In genomic region chr5:108703754-108704626, GRCm38 (mm10) we compare ENCODE assay signal across 15 mouse cellular contexts. TPM values are rescaled to one million over a fixed set of nuclear protein-coding genes. Genes with fewer than 3 reads are reported as not detected.
DNase-seq lines count a peak whose midpoint lies in the region; ATAC-seq lines count a peak whose summit lies in the region.
"Had no signal": no experiment of that assay in that cellular context is flagged by ENCODE, and none has a peak within 500 bp of the region (broad histone marks: within the 10 kb centered on the region; RNA-seq: fewer than 3 reads in every experiment).

No protein-coding gene starts in this region.

- H3K9ac ChIP-seq in hindbrain, embryonic 11.5 days (ENCODE audit: low read depth, low read length) = no peak overlapping the region
- no peak overlapping the region for H3K9ac ChIP-seq in hindbrain, embryonic 14.5 days

- H3K4me3 ChIP-seq in hindbrain, embryonic 11.5 days (ENCODE audit: low read depth, low read length) = no peak overlapping the region
- H3K4me3 ChIP-seq in hindbrain, embryonic 14.5 days (replicated peaks; ENCODE audit: low read length) = no peak overlapping the region
- no peak overlapping the region for H3K4me3 ChIP-seq in embryonic facial prominence, embryonic 10.5 days
- H3K4me3 ChIP-seq in limb, embryonic 10.5 days = no peak overlapping the region
- H3K4me3 ChIP-seq: heart, adult 2 months had no signal

- no peak overlapping the region for H3K27ac ChIP-seq in hindbrain, embryonic 11.5 days (ENCODE audit: low read depth, low read length)
- no peak overlapping the region for H3K27ac ChIP-seq in hindbrain, embryonic 14.5 days
- H3K27ac ChIP-seq in embryonic facial prominence, embryonic 10.5 days (replicated peaks) = peak overlapping the region; percentile 51; the same call in 1 of the 2 replicates
- H3K27ac ChIP-seq in limb, embryonic 10.5 days = 0 out of 2 replicates have a peak overlapping the region, but pooled peaks have one; percentile 19
- H3K27ac ChIP-seq: heart, adult 2 months; kidney, postnatal 0 days had no signal

- peak; percentile 60 to 72 for DNase-seq in adrenal gland, adult (ENCODE audit: inconsistent age in 2 of 2, low spot score in 1 of 2)
- no peak for DNase-seq in adrenal gland, adult 18-20 months (ENCODE audit: low spot score in 2 of 2)
- no peak for DNase-seq in hindbrain, embryonic 11.5 days (ENCODE audit: low spot score)
- no peak for DNase-seq in hindbrain, embryonic 14.5 days (ENCODE audit: low spot score)
- DNase-seq in embryonic facial prominence, embryonic 10.5 days (ENCODE audit: low spot score) = no peak
- no peak for DNase-seq in limb, embryonic 10.5 days (ENCODE audit: low spot score)
- DNase-seq in urinary bladder, postnatal 10 days (ENCODE audit: low spot score) = no peak
- DNase-seq in left cerebral cortex, postnatal 36 days (ENCODE audit: low spot score in 2 of 2) = no peak
- DNase-seq: cerebellum, adult 18-20 months; heart, adult 2 months; lung, postnatal 36 days; right cerebral cortex, postnatal 4 days had no signal

- intact Hi-C loops in left cerebral cortex, postnatal 36 days (cut with DNase I) = no loop called here

- H3K9me3 ChIP-seq in hindbrain, embryonic 11.5 days (ENCODE audit: control insufficient read depth, low read length) = no peaks in the 10 kb centered on the region
- no peaks in the 10 kb centered on the region for H3K9me3 ChIP-seq in hindbrain, embryonic 14.5 days (ENCODE audit: control insufficient read depth, low read length)
- no peaks in the 10 kb centered on the region for H3K9me3 ChIP-seq in embryonic facial prominence, embryonic 10.5 days
- H3K9me3 ChIP-seq in limb, embryonic 10.5 days (replicated peaks) = no peaks in the 10 kb centered on the region

- 76% methylated on average over 10 of the region's 12 CpGs for WGBS in hindbrain, embryonic 11.5 days
- WGBS in hindbrain, embryonic 14.5 days = 87% methylated on average over 12 of the region's 12 CpGs
- 81% methylated on average over 12 of the region's 12 CpGs for WGBS in embryonic facial prominence, embryonic 10.5 days
- 76% methylated on average over 12 of the region's 12 CpGs for WGBS in limb, embryonic 10.5 days

- no peaks in the 10 kb centered on the region for H3K36me3 ChIP-seq in hindbrain, embryonic 11.5 days (ENCODE audit: control insufficient read depth, insufficient read depth, low read length)
- H3K36me3 ChIP-seq in hindbrain, embryonic 14.5 days (replicated peaks; ENCODE audit: control insufficient read depth, insufficient read depth) = no peaks in the 10 kb centered on the region; the same call in 1 of the 2 replicates
- peaks cover 80% of the 10 kb centered on the region for H3K36me3 ChIP-seq in embryonic facial prominence, embryonic 10.5 days (replicated peaks)
- H3K36me3 ChIP-seq in limb, embryonic 10.5 days = peaks cover 87% of the 10 kb centered on the region

- peak; percentile 25; the same call in 1 of the 2 replicates for ATAC-seq in hindbrain, embryonic 11.5 days (ENCODE audit: low FRiP score)
- no peak for ATAC-seq in hindbrain, embryonic 14.5 days (ENCODE audit: low FRiP score)

- H3K27me3 ChIP-seq in hindbrain, embryonic 11.5 days (ENCODE audit: control insufficient read depth, insufficient read depth, low read length) = no peaks in the 10 kb centered on the region
- H3K27me3 ChIP-seq in hindbrain, embryonic 14.5 days (ENCODE audit: control insufficient read depth, insufficient read depth, low read length) = no peaks in the 10 kb centered on the region
- H3K27me3 ChIP-seq in embryonic facial prominence, embryonic 10.5 days (replicated peaks; ENCODE audit: low read depth, poor library complexity, severe bottlenecking) = no peaks in the 10 kb centered on the region
- H3K27me3 ChIP-seq in limb, embryonic 10.5 days (ENCODE audit: low read depth, poor library complexity, severe bottlenecking) = no peaks in the 10 kb centered on the region

- H3K4me1 ChIP-seq in hindbrain, embryonic 11.5 days (replicated peaks; ENCODE audit: control insufficient read depth, insufficient read depth, low read length) = no peaks in the 10 kb centered on the region
- H3K4me1 ChIP-seq in hindbrain, embryonic 14.5 days (replicated peaks; ENCODE audit: control insufficient read depth, insufficient read depth, low read length) = no peaks in the 10 kb centered on the region
- peaks cover 45% of the 10 kb centered on the region for H3K4me1 ChIP-seq in embryonic facial prominence, embryonic 10.5 days
- H3K4me1 ChIP-seq in limb, embryonic 10.5 days = peaks cover 45% of the 10 kb centered on the region

- H3K4me2 ChIP-seq in hindbrain, embryonic 11.5 days (replicated peaks; ENCODE audit: low read depth, low read length) = no peak overlapping the region
- no peak overlapping the region for H3K4me2 ChIP-seq in hindbrain, embryonic 14.5 days (replicated peaks)

RNA-seq across cellular contexts. Expression of gene Fgfrl1, which starts 11.8 kb away (rescaled TPM):
- total RNA-seq in adrenal gland, adult 18-20 months (2021) = 10 to 100 TPM; 30.3 to 68.9 TPM
- 11.9 and 13.6 TPM in 2 replicates for polyA plus RNA-seq in hindbrain, embryonic 11.5 days (2014; fragmentation: Nextera tagmentation; extraction: Ambion mirVana)
- polyA plus RNA-seq in hindbrain, embryonic 14.5 days (2014; fragmentation: Nextera tagmentation; extraction: Ambion mirVana) = 7.0 and 9.6 TPM in 2 replicates
- 28.9 and 34.0 TPM in 2 replicates for polyA plus RNA-seq in embryonic facial prominence, embryonic 10.5 days (2016; fragmentation: Nextera tagmentation; extraction: Ambion mirVana)
- polyA plus RNA-seq in limb, embryonic 10.5 days (2016; fragmentation: Nextera tagmentation; extraction: Ambion mirVana) = 35.9 and 43.1 TPM in 2 replicates
- total RNA-seq in left cerebral cortex, postnatal 36 days (2021) = 10 to 100 TPM; 16.4 to 23.8 TPM

RNA-seq across cellular contexts. Expression of gene Slc26a1, which starts 28.6 kb away (rescaled TPM):
- total RNA-seq in adrenal gland, adult 18-20 months (2021) = under 1 TPM; 0.06 to 0.23 TPM
- polyA plus RNA-seq in hindbrain, embryonic 11.5 days (2014; fragmentation: Nextera tagmentation; extraction: Ambion mirVana) = 0.48 and 0.91 TPM in 2 replicates
- 3.2 and 3.5 TPM in 2 replicates for polyA plus RNA-seq in hindbrain, embryonic 14.5 days (2014; fragmentation: Nextera tagmentation; extraction: Ambion mirVana)
- 0.55 and 0.92 TPM in 2 replicates for polyA plus RNA-seq in embryonic facial prominence, embryonic 10.5 days (2016; fragmentation: Nextera tagmentation; extraction: Ambion mirVana)
- 0.43 and 0.61 TPM in 2 replicates for polyA plus RNA-seq in limb, embryonic 10.5 days (2016; fragmentation: Nextera tagmentation; extraction: Ambion mirVana)
- total RNA-seq in left cerebral cortex, postnatal 36 days (2021) = under 1 TPM; 0.93 to 0.94 TPM
- total RNA-seq: heart, adult 2 months; monocyte, adult 5-6 weeks; neutrophil, adult 5-6 weeks had no signal

RNA-seq across cellular contexts. Expression of gene Dgkq, which starts 34.5 kb away (rescaled TPM):
- 10 to 100 TPM; 19.9 to 21.3 TPM for total RNA-seq in adrenal gland, adult 18-20 months (2021)
- polyA plus RNA-seq in hindbrain, embryonic 11.5 days (2014; fragmentation: Nextera tagmentation; extraction: Ambion mirVana) = 8.2 and 9.5 TPM in 2 replicates
- polyA plus RNA-seq in hindbrain, embryonic 14.5 days (2014; fragmentation: Nextera tagmentation; extraction: Ambion mirVana) = 25.3 and 28.4 TPM in 2 replicates
- 12.5 and 14.5 TPM in 2 replicates for polyA plus RNA-seq in embryonic facial prominence, embryonic 10.5 days (2016; fragmentation: Nextera tagmentation; extraction: Ambion mirVana)
- polyA plus RNA-seq in limb, embryonic 10.5 days (2016; fragmentation: Nextera tagmentation; extraction: Ambion mirVana) = 10.6 and 13.4 TPM in 2 replicates
- 10 to 100 TPM; 40.5 to 57.7 TPM for total RNA-seq in left cerebral cortex, postnatal 36 days (2021)

RNA-seq across cellular contexts. Expression of gene Idua, which starts 43.9 kb away (rescaled TPM):
- total RNA-seq in adrenal gland, adult 18-20 months (2021) = 10 to 100 TPM; 14.3 to 14.8 TPM
- 8.7 and 9.4 TPM in 2 replicates for polyA plus RNA-seq in hindbrain, embryonic 11.5 days (2014; fragmentation: Nextera tagmentation; extraction: Ambion mirVana)
- polyA plus RNA-seq in hindbrain, embryonic 14.5 days (2014; fragmentation: Nextera tagmentation; extraction: Ambion mirVana) = 9.8 and 11.3 TPM in 2 replicates
- polyA plus RNA-seq in embryonic facial prominence, embryonic 10.5 days (2016; fragmentation: Nextera tagmentation; extraction: Ambion mirVana) = 9.3 and 9.6 TPM in 2 replicates
- 9.6 and 11.8 TPM in 2 replicates for polyA plus RNA-seq in limb, embryonic 10.5 days (2016; fragmentation: Nextera tagmentation; extraction: Ambion mirVana)
- total RNA-seq in left cerebral cortex, postnatal 36 days (2021) = 10 to 100 TPM; 13.8 to 18.8 TPM

Comparison
In these comparisons a context has a peak if more than half of its experiments do, and no peak if none do; other contexts are left out.
1. DNase-seq: peak in adrenal gland, adult (2 of 2); none in adrenal gland, adult 18-20 months (0 of 2), hindbrain, embryonic 11.5 days (single experiment), hindbrain, embryonic 14.5 days (single experiment), embryonic facial prominence, embryonic 10.5 days (single experiment), limb, embryonic 10.5 days (single experiment), urinary bladder, postnatal 10 days (single experiment) and left cerebral cortex, postnatal 36 days (0 of 2).
2. H3K27ac ChIP-seq: peak in embryonic facial prominence, embryonic 10.5 days (single experiment) and limb, embryonic 10.5 days (single experiment); none in hindbrain, embryonic 11.5 days (single experiment) and hindbrain, embryonic 14.5 days (single experiment).